Mouse (Mus musculus) kidney, embryonic 16.5 days (tissue): ENCODE data around the gene Gucy2e. TPM values are rescaled to one million over a fixed set of nuclear protein-coding genes. Genes with fewer than 3 reads are reported as not detected.

Source experiments
- polyA plus RNA-seq: library from polyadenylated mRNA; unstranded; fragments of >200 nt; fragmentation: Nextera tagmentation; extraction: Ambion mirVana; gene quantifications from 2 replicates; pipeline ENCODE4 v1.2.1, GENCODE M21; 2015

Gene Gucy2e
- polyA plus RNA-seq, 1 experiment from 2014 or later, result 0.27 TPM

Other genes starting within 250 kb of the Gucy2e start
- 33.9 and 41.9 TPM in 2 replicates for gene Pfas, start 228.6 kb downstream of the Gucy2e start, polyA plus RNA-seq
- 64.1 and 68.0 TPM in 2 replicates for gene Ctc1, start 221.1 kb downstream of the Gucy2e start, polyA plus RNA-seq
- 176 and 177 TPM in 2 replicates for gene Aurkb, start 191.4 kb downstream of the Gucy2e start, polyA plus RNA-seq
- gene Borcs6, start 177.3 kb downstream of the Gucy2e start, polyA plus RNA-seq, result 8.0 and 9.1 TPM in 2 replicates
- gene Tmem107, start 166.2 kb downstream of the Gucy2e start, polyA plus RNA-seq, result 61.0 and 68.1 TPM in 2 replicates
- gene Vamp2, start 148.5 kb downstream of the Gucy2e start, polyA plus RNA-seq, result 81.5 and 114 TPM in 2 replicates
- gene Per1, start 141.8 kb downstream of the Gucy2e start, polyA plus RNA-seq, result 11.4 and 15.6 TPM in 2 replicates
- 0.39 and 0.51 TPM in 2 replicates for gene Hes7, start 116.6 kb downstream of the Gucy2e start, polyA plus RNA-seq
- 0.33 and 0.42 TPM in 2 replicates for gene 9130213A22Rik, start 114.4 kb downstream of the Gucy2e start, polyA plus RNA-seq
- gene Aloxe3, start 111.1 kb downstream of the Gucy2e start, polyA plus RNA-seq, result 0.32 and 0.76 TPM in 2 replicates
- 0.30 and 0.41 TPM in 2 replicates for gene Alox12b, start 80.0 kb downstream of the Gucy2e start, polyA plus RNA-seq
- gene Alox8, start 39.2 kb downstream of the Gucy2e start, polyA plus RNA-seq, result 0.46 and 0.72 TPM in 2 replicates
- gene Cntrob, start 86.7 kb upstream of the Gucy2e start, polyA plus RNA-seq, result 22.4 and 23.2 TPM in 2 replicates
- gene Trappc1, start 86.9 kb upstream of the Gucy2e start, polyA plus RNA-seq, result 166 and 172 TPM in 2 replicates
- gene Kcnab3, start 89.2 kb upstream of the Gucy2e start, polyA plus RNA-seq, result 3.3 and 3.8 TPM in 2 replicates
- gene Rnf227, start 103.4 kb upstream of the Gucy2e start, polyA plus RNA-seq, result 16.4 and 17.8 TPM in 2 replicates
- 58.6 and 67.2 TPM in 2 replicates for gene Chd3, start 132.4 kb upstream of the Gucy2e start, polyA plus RNA-seq
- 142 and 150 TPM in 2 replicates for gene Naa38, start 158.5 kb upstream of the Gucy2e start, polyA plus RNA-seq
- 34.0 and 37.3 TPM in 2 replicates for gene Cyb5d1, start 158.6 kb upstream of the Gucy2e start, polyA plus RNA-seq
- 46.5 and 47.7 TPM in 2 replicates for gene Tmem88, start 161.2 kb upstream of the Gucy2e start, polyA plus RNA-seq
- 26.0 and 31.3 TPM in 2 replicates for gene Kdm6b, start 176.6 kb upstream of the Gucy2e start, polyA plus RNA-seq